Mouse (Mus musculus): ENCODE data around the gene Prdm8. TPM values are rescaled to one million over a fixed set of nuclear protein-coding genes. Genes with fewer than 3 reads are reported as not detected.

The Prdm8 gene
- not detected in 2 replicates for polyA plus RNA-seq (2015; fragmentation: Nextera tagmentation; extraction: Ambion mirVana)

- peak; percentile 81 for DNase-seq (ENCODE audit: low spot score)
Observed at GRCm38 (mm10) chr5:98167180-98167824, at the start of gene Prdm8. Gene Prdm8 (plus strand): TSS chr5:98167198.

GRCm38 (mm10) chr5:98127074-98127473, 39.9 kb upstream of the Prdm8 start:
- DNase-seq (ENCODE audit: low spot score) = no peak

GRCm38 (mm10) chr5:98138545-98139296, 28.3 kb upstream of the Prdm8 start:
- DNase-seq (ENCODE audit: low spot score) = no peak

- DNase-seq (ENCODE audit: low spot score) = no peak
Observed at GRCm38 (mm10) chr5:98139297-98139660, 27.7 kb upstream of the Prdm8 start.

- DNase-seq (ENCODE audit: low spot score) = no peak
Observed at GRCm38 (mm10) chr5:98146895-98147294, 20.1 kb upstream of the Prdm8 start.

- DNase-seq (ENCODE audit: low spot score) = no peak
Observed at GRCm38 (mm10) chr5:98166116-98166515, 882 bp upstream of the Prdm8 start.

DNA sequence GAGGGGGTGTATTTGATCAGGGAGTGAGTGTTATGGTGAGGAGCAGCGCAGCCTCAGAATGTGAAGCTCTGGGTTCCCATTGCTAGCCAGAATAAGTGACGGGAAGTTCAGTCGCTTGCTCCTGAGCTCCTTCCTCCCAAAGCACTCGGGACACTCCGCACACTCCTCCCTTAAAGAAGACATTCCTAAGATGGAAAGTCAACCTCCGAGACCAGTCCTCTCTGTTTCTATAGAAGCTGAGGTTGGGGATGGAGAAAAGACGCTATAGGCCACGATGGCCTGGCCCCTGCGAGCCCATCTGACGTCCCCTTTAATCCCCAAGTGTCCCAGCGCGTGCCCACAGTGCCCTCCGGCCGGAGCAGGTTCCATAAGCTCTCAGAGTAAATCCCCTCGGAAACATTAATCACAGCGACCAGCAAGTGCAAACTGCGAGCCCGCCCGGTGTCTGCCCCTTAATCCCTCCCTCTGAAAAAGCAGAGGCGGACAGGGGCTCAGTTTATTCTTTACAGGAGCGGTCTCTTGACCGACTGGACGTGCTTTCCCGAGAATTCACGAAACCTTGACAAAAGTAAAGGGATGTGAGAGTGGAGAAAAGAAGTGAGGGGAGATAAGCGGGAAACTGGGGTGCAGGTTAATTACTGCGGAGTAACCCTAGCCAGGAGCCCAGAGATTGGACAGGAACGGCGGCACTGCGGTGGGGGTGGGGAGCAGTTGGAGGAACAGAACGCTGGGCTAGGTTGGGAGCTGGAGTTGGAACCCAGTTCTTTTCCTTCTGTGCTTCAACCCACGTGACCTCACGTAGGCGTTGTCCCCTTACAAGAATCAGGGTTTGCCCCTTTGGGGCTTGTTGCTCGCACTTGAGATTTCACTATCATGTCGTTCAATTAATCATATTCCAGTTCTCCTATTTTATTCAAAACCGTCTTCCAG, 1.6 kb downstream of the Prdm8 start:
- no peak for DNase-seq (ENCODE audit: low spot score)

GRCm38 (mm10) chr5:98169376-98170351, 2.7 kb downstream of the Prdm8 start:
- no peak for DNase-seq (ENCODE audit: low spot score)

GRCm38 (mm10) chr5:98171651-98172230, 4.7 kb downstream of the Prdm8 start:
- no peak for DNase-seq (ENCODE audit: low spot score)

DNA sequence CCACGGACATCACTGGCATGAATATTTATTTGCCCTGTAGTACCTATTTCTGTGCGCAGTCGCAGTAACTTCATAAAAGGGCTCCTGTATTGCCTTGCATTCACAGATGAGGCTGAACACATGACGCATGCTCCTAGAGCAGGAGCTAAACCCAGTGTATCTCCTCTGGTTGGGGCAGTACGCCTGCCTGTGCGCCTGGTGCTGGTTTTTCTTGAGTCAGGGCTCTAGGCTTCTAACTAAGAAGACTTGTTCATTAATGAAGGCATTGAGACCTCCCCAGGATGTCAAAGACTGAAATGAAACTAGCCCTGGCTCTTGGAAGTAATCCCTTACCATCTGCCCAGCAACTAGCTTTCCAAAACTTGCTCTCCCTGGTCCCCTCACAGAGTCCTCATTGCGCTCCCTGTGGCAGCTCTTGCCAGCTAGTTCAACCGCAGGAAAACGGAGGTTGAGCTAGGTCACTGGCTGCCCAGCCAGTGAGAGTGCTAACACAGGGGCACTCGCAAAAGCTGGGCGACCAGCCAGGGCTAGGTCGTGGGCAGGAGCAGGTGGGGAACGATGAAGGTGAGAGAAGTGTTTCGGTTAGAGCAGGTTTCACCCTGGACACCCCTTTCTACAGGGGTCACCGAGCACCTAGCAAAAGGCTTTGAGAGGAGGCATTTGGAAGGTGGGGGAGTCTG, 5.6 kb downstream of the Prdm8 start:
- no peak for DNase-seq (ENCODE audit: low spot score)

DNA sequence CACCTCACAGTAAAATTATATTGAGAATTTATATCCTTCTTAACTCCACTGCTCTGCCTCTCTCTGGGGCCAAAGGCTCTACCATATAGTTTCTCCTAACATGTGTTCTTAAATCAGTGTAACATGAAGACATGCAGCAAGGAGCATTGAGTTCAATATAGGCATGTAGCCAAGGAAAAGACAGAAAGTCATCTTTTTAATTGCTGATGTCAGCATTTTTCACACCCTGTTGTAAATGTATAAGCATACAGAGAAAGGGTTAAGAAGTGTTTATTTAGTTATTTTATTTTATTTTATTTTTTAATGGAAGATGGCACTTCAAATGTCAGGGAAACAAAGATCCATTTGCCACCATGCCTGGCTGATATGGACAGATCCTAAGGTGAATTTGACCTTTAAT, 6.7 kb downstream of the Prdm8 start:
- no peak for DNase-seq (ENCODE audit: low spot score)

DNA sequence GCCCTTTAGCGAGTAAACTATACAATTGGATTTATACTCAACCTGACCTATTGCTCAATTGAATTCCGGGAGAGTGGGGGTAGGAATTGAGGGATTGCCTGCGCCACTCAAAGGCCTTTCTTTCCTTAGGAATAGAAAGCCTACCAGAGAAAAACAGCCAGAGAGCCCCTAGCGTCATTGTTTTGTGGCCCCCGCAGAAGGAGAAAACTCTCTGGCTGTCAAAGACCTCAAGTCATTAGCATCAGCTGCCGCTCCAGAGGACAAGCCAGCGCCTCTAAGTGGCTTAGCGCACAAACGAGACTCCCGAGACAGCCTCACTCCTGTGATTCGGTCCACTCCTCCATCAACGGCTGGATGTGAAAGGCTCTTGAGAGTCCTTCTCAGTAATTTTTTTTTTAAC, 12.6 kb downstream of the Prdm8 start:
- DNase-seq (ENCODE audit: low spot score) = no peak

- no peak for DNase-seq (ENCODE audit: low spot score)
Observed at GRCm38 (mm10) chr5:98180461-98180887, 13.5 kb downstream of the Prdm8 start.

GRCm38 (mm10) chr5:98180888-98181635, 14.1 kb downstream of the Prdm8 start:
- DNase-seq (ENCODE audit: low spot score) = no peak

- DNase-seq (ENCODE audit: low spot score) = no peak
Observed at GRCm38 (mm10) chr5:98181686-98182602, 14.9 kb downstream of the Prdm8 start.

GRCm38 (mm10) chr5:98182603-98182920, 15.6 kb downstream of the Prdm8 start:
- DNase-seq (ENCODE audit: low spot score) = no peak

DNA sequence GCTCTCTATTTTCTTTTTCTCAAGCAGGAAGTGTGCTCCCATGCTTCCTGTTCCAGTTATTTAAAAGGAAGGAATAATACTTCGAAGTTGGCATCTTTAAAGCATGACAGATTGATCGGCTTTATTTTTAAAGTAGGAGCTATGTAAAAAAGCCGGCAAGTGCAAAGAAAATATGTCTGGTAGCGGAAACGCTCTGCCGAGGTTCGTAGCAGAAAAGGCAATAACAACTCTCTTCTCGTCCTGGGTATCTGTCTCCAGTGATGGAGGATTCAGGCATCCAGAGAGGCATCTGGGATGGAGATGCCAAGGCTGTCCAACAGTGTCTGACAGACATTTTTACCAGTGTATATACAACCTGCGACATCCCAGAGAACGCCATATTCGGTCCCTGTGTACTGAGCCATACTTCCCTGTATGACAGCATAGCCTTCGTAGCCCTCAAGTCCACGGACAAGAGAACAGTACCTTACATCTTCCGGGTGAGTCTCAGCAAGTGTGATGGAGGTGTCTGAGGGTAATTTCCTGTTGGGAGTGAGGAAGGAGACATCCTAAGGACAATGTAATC, 16.1 kb downstream of the Prdm8 start:
- DNase-seq (ENCODE audit: low spot score) = no peak
